Mouse (Mus musculus) forebrain, embryonic 16.5 days (tissue): ENCODE data around the gene Usf3. TPM values are rescaled to one million over a fixed set of nuclear protein-coding genes. Genes with fewer than 3 reads are reported as not detected.

ENCODE experiments used
- ATAC-seq: fragments of 200-750 bp; cut with Nextera tagmentation; 2 replicates; pipeline ENCODE4 v1.8.0; 2017; ENCODE audit warnings: mild to moderate bottlenecking, moderate library complexity
- H3K27ac ChIP-seq: fragments of 300-500 bp; sonication (generic); 2 replicates; pipeline ENCODE4 v1.5.1; 2014; ENCODE audit warnings: low read length, control low read depth
- H3K27me3 ChIP-seq: fragments of 300-500 bp; sonication (generic); replicated peaks from 2 replicates; pipeline ENCODE4 v1.6.1; 2014; ENCODE audit warnings: low read length; ENCODE audit not compliant: control insufficient read depth, insufficient read depth
- H3K36me3 ChIP-seq: fragments of 300-500 bp; sonication (generic); 2 replicates; pipeline ENCODE4 v1.6.1; 2014; ENCODE audit not compliant: control insufficient read depth, insufficient read depth
- H3K4me1 ChIP-seq: fragments of 300-500 bp; sonication (generic); replicated peaks from 2 replicates; pipeline ENCODE4 v1.6.1; 2014; ENCODE audit warnings: low read length; ENCODE audit not compliant: control insufficient read depth, insufficient read depth
- H3K4me2 ChIP-seq: fragments of 300-500 bp; sonication (generic); 2 replicates; pipeline ENCODE4 v1.6.1; 2014; ENCODE audit warnings: mild to moderate bottlenecking, low read length, control low read depth
- H3K4me3 ChIP-seq: fragments of 300-500 bp; sonication (generic); replicated peaks from 2 replicates; pipeline ENCODE4 v1.5.1; 2014; ENCODE audit warnings: mild to moderate bottlenecking, low read length, control low read depth
- H3K9ac ChIP-seq: fragments of 300-500 bp; sonication (generic); replicated peaks from 2 replicates; pipeline ENCODE4 v1.6.1; 2014; ENCODE audit warnings: low read depth, low read length, control low read depth
- H3K9me3 ChIP-seq: fragments of 300-500 bp; sonication (generic); 2 replicates; pipeline ENCODE4 v1.6.1; 2016; ENCODE audit warnings: low read length; ENCODE audit not compliant: control insufficient read depth
- WGBS: fragments of 180-500 bp; shearing (Covaris S2); extraction: QIAGEN DNeasy Blood & Tissue Kit; methylation state at CpG from one replicate; pipeline ENCODE4 v1.1.7; 2014; 5-methylcytosine and 5-hydroxymethylcytosine counted together
- polyA plus RNA-seq: library from polyadenylated mRNA; unstranded; fragments of >200 nt; fragmentation: Nextera tagmentation; extraction: Ambion mirVana; gene quantifications from 2 replicates; pipeline ENCODE4 v1.2.1, GENCODE M21; 2015

Gene Usf3
- polyA plus RNA-seq, 1 experiment from 2014 or later, result 3.3 TPM

DNA sequence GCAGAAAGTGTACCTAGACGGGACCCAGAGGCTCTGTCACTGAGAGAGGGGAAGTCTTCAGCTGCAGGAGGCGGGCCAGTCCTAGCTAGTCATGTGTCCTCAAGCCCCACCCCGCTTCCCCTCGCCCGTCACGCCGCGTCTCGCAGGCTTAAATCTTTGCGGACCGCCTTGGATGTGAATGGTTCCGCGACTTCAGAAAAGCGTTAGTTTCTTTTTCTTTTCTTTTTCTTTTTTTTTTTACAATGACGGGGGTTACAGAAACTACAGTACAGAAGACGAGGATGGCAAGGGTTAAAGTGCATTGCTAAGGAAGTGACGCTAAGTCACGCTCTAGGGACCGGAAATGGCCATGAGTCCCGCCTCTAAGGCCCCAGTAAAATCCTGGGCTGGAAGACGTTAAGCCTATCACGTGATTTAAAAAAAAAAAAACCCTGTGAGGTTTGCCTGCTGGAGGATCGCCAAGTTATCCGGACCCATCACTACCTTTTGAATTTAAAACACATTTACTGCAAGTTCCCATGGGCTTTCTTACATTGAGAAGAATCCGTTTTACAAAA is 34.0 kb upstream of the Usf3 start:
- Histone ChIP-seq H3K4me3 (peak overlapping the region; percentile 88), H3K4me1 (peaks cover 15% of the 10 kb centered on the region), H3K27ac (peak overlapping the region; percentile 98), H3K36me3 (no peaks in the 10 kb centered on the region), H3K4me2 (peak overlapping the region; percentile 66), H3K9ac (peak overlapping the region; percentile 88), H3K9me3 (no peaks in the 10 kb centered on the region), H3K27me3 (no peaks in the 10 kb centered on the region)
- peak; percentile 91 for ATAC-seq
- WGBS, result under 1% methylated on average over 25 of the region's 25 CpGs

DNA sequence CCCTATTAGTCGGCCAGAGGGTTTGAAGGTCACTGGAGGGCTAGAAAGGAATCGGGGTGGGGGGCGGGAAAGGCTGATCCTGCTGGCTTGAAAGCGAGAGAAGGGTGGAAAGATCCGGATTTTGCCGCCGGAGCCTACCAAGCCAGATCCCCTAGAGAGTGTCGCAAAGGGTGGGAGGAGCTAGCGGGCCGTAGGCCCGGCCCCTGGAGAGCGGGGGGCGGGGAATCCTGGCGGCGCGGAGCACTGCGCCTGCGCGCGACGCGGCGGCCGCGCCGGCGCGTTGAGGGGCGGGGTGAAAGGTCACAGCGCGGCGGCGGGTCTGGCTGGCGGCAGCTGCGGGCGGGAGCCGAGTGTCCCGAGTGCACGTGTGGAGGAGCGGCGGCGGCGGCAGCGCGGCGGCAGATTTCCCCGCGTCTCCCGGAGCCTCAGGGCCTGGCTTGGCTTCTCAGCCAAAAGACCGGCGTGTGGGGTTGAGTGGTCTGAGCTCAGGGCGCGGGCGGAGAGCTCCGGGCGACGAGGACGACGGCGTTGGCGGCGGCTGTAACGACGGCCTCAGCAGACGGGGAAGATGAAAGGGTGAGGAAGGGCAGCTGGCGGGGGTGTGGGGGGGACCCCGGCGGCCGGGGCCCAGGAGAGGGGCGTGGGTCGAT is 33.4 kb upstream of the Usf3 start, which contains the start of the genes Atp6v1a and Naa50:
Gene Atp6v1a, minus strand, starts transcription at position 170 of the 650 bp plus-strand sequence.
Gene Naa50, plus strand, starts transcription at position 295 of the 650 bp plus-strand sequence.
- Histone ChIP-seq H3K4me1 (peaks cover 15% of the 10 kb centered on the region), H3K27ac (peak within 1 kb of the TSS; percentile 98), H3K9ac (peak within 1 kb of the TSS; percentile 88), H3K9me3 (no peaks in the 10 kb centered on the region), H3K27me3 (no peaks in the 10 kb centered on the region), H3K4me3 (peak within 1 kb of the TSS; percentile 88), H3K4me2 (peak within 1 kb of the TSS; percentile 66), H3K36me3 (no peaks in the 10 kb centered on the region)
- ATAC-seq, result peak; percentile 89
- WGBS, result 0% methylated on average over 66 of the region's 71 CpGs

DNA sequence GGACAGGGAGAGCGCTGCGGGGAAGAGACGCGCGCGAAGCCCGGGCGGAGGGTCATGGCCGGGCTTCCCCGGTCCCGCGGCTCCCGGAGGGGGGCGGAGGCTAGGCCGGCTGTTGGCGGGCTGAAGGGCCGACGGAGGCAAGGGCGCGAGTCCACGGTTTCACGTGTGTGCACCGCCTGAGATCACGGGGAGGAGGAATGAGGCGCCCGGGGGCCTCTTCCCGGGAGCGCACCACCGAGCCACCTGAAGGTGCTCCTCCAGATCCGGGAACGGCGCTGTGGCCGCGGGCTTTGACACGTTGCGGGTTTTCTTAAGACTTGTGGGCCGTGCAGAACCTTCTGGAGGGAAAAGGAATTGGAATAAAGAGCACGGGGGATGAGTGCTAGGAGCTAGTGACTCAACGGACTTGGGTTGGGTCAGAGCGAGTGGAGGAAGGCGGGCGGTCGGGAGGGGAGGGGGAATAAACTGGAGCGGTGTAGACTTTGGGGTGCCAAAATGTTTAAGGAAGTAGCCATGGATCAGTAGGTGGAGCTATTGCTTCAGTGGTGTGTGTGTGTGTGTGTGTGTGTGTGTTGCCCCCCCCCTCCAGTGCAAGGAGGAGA is 32.8 kb upstream of the Usf3 start:
- ATAC-seq, result peak; percentile 32
- Histone ChIP-seq H3K36me3 (no peaks in the 10 kb centered on the region), H3K4me3 (peak overlapping the region; percentile 88), H3K9ac (peak overlapping the region; percentile 88), H3K4me1 (peaks cover 15% of the 10 kb centered on the region), H3K27ac (peak overlapping the region; percentile 98), H3K27me3 (no peaks in the 10 kb centered on the region), H3K4me2 (peak overlapping the region; percentile 66), H3K9me3 (no peaks in the 10 kb centered on the region)
- WGBS, result under 1% methylated on average over 37 of the region's 44 CpGs

DNA sequence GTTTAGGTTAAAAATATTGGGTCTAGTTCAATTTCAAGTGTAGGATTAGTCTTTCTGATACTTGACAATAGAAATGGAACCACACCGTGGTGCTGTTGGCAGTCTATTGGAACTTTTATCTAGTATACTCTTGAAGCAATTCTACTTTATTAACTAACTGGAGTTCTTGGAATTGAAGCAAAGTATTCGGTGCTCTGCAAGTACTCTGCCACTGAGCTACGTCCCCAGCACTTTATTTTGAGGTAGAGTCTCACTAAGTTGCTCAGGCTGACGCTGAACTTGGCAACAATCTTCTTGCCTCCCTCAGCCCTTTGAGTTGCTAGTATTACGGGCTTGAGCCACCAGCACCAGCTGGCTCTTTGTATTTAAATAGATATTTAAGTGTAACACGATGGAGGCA is 31.6 kb upstream of the Usf3 start:
- no peaks in the 10 kb centered on the region for H3K36me3 ChIP-seq
- H3K4me2 ChIP-seq, result peak overlapping the region; percentile 18; the same call in 1 of the 2 replicates
- H3K4me1 ChIP-seq, result peaks cover 15% of the 10 kb centered on the region
- H3K27ac ChIP-seq, result no peak overlapping the region
- no peaks in the 10 kb centered on the region for H3K9me3 ChIP-seq
- ATAC-seq, result no peak
- H3K9ac ChIP-seq, result no peak overlapping the region
- no peaks in the 10 kb centered on the region for H3K27me3 ChIP-seq
- WGBS, result 22% methylated on average over 6 of the region's 6 CpGs
- no peak overlapping the region for H3K4me3 ChIP-seq

DNA sequence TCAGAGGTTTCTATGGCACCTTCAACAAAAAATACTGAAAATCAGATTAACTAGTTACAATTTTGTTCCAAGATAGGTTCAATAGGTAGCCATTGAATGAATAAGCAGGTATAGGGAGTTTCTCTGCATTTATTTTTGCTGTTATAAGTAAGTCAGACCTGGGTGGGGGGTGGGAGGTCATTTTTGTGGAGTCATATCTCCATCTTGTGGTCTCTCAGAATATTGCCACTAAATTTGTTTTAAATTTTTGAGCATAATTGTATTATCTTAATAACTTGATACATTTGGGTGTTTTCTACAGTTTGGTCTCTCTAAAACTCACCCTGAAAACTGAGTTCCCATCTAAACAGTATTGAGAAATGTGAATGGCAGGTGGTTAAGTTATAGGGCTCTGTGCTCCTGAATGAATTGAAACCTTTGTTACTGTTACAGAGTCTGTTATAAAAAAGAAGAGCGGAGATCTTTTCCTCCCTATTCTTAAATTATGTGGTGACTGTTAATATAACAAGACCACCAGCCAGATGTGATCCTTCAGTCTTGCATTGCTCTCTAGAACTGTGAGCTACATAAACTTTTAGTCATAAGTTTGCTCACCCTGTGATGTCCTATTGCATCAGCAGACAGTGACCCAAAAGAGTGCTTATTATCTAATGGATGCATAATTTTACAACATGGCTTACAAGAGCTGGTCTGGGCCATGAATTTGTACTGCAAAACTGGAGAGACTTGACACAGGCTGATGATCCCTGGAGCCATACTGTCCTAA is 23.9 kb upstream of the Usf3 start:
- Histone ChIP-seq H3K9ac (no peak overlapping the region), H3K4me3 (no peak overlapping the region), H3K4me1 (no peaks in the 10 kb centered on the region), H3K36me3 (no peaks in the 10 kb centered on the region), H3K27ac (no peak overlapping the region), H3K9me3 (no peaks in the 10 kb centered on the region), H3K27me3 (no peaks in the 10 kb centered on the region), H3K4me2 (no peak overlapping the region)
- WGBS, result 95% methylated on average over 1 of the region's 1 CpGs
- no peak for ATAC-seq

DNA sequence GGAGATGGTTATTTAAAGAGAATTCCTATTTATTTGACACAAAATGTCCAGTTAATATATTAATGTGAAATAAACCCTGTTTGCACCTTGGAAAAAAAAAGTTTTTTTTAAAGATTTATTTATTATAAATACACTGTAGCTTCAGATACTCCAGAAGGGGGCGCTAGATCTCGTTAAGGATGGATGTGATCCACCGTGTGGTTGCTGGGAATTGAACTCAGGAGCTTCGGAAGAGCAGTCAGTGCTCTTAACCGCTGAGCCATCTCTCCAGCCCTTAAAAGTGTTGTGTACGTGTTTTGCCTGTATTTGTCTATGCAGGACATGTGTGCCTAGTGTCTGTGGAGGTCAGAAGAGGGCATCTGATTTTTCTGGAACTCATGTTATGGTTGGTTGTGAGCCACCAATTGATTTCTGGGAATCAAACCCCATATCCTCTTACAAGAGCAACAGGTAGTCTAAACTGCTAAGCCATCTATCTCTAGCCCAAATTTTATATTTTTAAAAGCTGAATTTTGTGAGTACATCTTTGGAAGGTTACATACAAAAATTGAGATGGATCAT is 18.5 kb upstream of the Usf3 start:
- H3K27me3 ChIP-seq, result no peaks in the 10 kb centered on the region
- H3K9me3 ChIP-seq, result no peaks in the 10 kb centered on the region
- H3K4me3 ChIP-seq, result no peak overlapping the region
- WGBS, result 69% methylated on average over 6 of the region's 6 CpGs
- no peak for ATAC-seq
- H3K9ac ChIP-seq, result no peak overlapping the region
- no peak overlapping the region for H3K4me2 ChIP-seq
- H3K27ac ChIP-seq, result no peak overlapping the region
- H3K36me3 ChIP-seq, result peaks cover 5% of the 10 kb centered on the region; the same call in 1 of the 2 replicates
- no peaks in the 10 kb centered on the region for H3K4me1 ChIP-seq

DNA sequence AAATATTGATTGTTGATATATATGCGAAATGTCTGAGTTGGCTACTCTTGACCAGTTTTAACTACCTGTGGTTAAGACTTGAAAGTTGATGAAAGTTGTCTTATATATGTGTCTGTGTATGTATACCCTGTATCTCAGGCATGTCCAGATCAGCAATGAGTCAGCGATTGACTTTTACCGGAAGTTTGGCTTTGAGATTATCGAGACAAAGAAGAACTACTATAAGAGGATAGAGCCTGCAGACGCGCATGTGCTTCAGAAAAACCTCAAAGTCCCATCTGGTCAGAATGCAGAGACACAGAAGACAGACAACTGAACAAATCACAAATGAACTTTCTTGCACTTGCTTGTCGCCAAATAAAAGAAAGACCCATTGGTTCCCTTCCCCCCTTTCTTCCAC is 13.7 kb upstream of the Usf3 start:
- Histone ChIP-seq H3K4me3 (no peak overlapping the region), H3K36me3 (peaks cover 5% of the 10 kb centered on the region; the same call in 1 of the 2 replicates), H3K27ac (no peak overlapping the region), H3K4me2 (no peak overlapping the region), H3K27me3 (no peaks in the 10 kb centered on the region), H3K9ac (no peak overlapping the region), H3K4me1 (no peaks in the 10 kb centered on the region), H3K9me3 (no peaks in the 10 kb centered on the region)
- 96% methylated on average over 7 of the region's 7 CpGs for WGBS
- no peak for ATAC-seq

DNA sequence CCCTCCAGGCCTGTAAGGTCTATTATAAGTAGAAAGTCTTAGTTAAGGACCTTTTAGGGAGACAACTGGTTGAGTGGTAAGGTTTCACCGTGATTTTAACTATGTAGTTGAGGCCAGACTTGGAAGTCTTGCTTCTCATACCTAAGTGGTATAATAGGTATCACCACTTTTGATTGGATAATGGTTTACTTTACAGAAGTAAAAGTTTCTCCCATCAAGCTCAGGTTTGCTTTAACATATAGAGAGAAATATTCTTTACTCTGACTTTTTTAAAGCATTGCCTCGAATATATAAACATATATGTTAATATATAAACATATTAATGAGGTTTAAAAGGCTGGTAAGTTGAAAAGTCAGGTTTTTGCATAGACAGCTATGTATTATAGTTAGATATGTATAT is 9.2 kb upstream of the Usf3 start:
- Histone ChIP-seq H3K9me3 (no peaks in the 10 kb centered on the region), H3K4me3 (no peak overlapping the region), H3K36me3 (peaks cover 3% of the 10 kb centered on the region; the same call in 1 of the 2 replicates), H3K4me2 (no peak overlapping the region), H3K27ac (no peak overlapping the region), H3K9ac (no peak overlapping the region), H3K4me1 (no peaks in the 10 kb centered on the region), H3K27me3 (no peaks in the 10 kb centered on the region)
- WGBS, result 86% methylated on average over 2 of the region's 2 CpGs
- ATAC-seq, result no peak

DNA sequence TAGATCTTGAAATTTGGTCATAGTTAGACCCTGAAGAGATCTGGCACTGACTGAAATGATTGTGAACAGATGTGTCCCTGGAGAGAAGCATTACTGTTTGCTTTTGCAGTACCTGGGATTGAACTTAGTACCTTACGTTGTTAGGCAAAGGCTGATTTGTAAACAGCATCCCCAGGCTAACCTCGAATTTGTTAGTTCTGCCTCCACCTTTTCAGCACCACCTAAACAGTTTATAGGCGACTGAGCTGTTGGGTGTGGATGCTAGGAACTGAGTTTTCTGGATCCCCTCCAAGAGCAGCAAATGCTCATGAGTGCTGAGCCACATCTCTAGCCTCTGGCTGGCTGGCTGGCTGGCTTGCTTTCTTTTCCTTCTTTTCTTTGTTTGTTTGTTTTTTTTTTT is 7.9 kb upstream of the Usf3 start:
- no peaks in the 10 kb centered on the region for H3K36me3 ChIP-seq
- no peak overlapping the region for H3K4me3 ChIP-seq
- no peak for ATAC-seq
- H3K27me3 ChIP-seq, result no peaks in the 10 kb centered on the region
- H3K9me3 ChIP-seq, result no peaks in the 10 kb centered on the region
- H3K27ac ChIP-seq, result no peak overlapping the region
- no peak overlapping the region for H3K9ac ChIP-seq
- no peaks in the 10 kb centered on the region for H3K4me1 ChIP-seq
- H3K4me2 ChIP-seq, result no peak overlapping the region
- WGBS, result 59% methylated on average over 3 of the region's 3 CpGs
